Mouse (Mus musculus) ovary, postnatal 10 days (tissue): ENCODE measurements around the gene Setd4.

Source experiments
- DNase-seq: peaks from one replicate; pipeline ENCODE4 v3.0.0; 2022; ENCODE audit warnings: low spot score

Gene Setd4

DNA sequence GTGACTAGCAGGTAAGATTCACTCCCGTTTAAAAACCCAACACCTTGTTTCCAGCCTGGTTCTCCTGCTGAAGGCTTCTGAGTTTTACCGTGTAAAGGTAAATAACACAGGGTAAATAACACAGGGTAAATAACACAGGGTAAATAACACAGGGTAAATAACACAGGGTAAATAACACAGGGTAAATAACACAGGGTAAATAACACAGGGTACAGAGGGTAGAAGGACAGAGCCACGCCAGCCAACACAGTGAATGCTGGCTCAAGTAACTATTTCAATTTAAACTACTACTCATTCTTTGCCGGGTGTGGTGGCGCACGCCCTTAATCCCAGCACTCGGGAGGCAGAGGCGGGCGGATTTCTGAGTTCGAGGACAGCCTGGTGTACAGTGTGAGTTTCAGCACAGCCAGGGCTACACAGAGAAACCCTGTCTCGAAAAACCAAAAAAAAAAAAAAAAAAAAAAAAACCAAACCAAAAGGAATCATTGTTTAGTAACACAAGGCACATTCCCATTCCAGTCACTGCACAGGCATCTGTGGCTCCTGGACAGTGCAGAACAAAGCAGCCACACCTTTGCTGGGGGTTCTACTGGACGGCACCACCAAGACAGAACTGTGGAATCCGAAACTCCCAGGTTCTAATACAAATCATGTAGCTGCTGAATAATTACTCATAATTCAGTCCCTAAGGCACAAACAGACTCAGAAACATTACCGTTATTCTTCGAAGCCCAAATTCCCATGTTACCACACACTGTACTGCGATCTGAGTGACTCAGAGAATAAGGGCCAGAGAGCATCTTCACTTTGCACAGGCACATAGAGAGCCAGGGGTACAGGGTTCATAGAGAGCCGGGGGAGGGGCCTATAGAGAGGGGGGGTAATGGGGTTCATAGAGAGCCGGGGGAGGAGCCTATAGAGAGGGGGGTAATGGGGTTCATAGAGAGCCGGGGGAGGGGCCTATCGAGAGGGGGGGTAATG, 12.1 kb downstream of the Setd4 start:
- DNase-seq: no peak

GRCm38 (mm10) chr16:93590915-93591314, 12.9 kb downstream of the Setd4 start:
- no peak for DNase-seq

GRCm38 (mm10) chr16:93588281-93588680, 15.6 kb downstream of the Setd4 start:
- DNase-seq: no peak

- DNase-seq: no peak
Measured at GRCm38 (mm10) chr16:93586382-93586781, 17.5 kb downstream of the Setd4 start.

DNA sequence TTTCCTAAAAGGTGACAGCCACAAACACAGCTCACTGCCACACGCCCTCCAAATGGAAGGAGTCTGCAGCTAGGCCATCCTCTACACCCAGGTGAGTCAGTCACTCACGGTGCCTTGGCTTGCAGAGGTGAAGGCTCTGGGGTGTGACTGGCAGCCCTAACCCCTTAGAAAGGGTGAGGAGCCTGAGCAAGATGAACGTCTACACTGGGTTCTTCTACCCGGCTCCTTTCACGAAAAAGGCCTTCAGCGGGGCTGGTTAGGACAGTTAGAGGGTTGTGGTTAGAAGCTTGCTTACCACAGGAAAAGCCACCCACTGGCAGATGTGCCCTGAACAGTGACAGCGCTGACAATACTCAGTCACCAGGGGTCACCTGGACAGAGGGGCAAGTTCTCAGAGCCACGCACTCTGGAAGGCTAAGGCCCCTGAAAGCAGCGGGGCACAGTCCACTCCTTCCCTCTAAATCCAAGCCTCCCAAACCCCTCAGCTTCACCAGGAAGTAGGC, 18.1 kb downstream of the Setd4 start:
- no peak for DNase-seq

DNA sequence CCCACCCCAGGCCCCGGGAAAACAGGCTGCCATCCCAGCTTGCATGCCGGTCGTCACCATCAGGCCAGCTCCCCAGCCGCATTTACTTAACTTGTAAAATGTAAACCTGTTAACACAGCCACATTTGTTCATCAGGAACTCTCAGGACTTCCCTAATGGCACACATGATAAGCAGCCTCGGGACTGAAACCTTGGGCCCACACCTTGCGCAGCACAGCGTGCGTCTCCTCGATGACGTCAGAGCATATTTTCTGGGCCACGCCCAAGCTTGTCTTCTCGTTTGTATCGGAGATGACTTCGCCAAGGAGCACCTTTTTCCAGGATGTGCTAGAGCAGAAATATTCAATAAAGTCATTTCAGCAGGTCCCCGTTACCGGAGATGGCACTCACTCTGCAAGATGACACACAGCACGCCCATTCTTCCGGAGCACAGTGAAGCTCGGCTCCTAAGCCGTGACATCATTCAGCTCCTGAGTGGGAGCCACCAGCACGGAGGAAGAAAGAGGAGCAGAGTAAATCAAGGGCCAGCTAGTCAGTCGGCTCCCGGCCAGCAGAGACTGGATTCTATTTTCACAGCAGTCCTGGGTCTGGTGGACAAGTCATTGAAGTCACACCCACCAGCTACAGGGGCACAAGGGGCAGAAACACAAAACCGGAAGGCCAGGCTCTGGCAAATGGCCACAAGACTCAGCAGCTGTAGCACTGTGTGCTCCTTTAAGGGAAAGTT, 18.7 kb downstream of the Setd4 start:
- no peak for DNase-seq

- DNase-seq: no peak
Measured at GRCm38 (mm10) chr16:93581125-93581524, 22.7 kb downstream of the Setd4 start.

GRCm38 (mm10) chr16:93578346-93579005, 25.4 kb downstream of the Setd4 start:
- no peak for DNase-seq

GRCm38 (mm10) chr16:93576412-93577082, 27.3 kb downstream of the Setd4 start:
- peak; percentile 81 for DNase-seq

DNA sequence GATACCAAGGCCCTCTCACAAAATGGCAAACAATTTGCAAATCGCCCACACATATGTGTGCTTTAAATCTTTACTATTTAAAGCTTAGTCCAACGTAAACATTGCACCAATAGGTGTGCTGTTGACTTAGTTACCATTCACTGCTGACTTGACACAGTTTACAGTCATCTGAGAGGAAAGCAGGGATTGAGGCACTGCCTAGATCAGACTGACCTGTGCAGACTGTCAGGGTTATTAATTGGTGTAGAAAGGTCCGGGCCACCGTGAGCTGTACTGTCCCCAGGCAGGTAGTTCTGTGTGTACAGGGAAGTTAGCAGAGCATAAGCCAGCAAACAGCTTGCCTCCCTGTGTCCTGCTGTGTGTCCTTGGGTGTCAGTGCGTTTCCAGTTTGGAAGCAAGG, 28.3 kb downstream of the Setd4 start:
- DNase-seq: no peak

DNA sequence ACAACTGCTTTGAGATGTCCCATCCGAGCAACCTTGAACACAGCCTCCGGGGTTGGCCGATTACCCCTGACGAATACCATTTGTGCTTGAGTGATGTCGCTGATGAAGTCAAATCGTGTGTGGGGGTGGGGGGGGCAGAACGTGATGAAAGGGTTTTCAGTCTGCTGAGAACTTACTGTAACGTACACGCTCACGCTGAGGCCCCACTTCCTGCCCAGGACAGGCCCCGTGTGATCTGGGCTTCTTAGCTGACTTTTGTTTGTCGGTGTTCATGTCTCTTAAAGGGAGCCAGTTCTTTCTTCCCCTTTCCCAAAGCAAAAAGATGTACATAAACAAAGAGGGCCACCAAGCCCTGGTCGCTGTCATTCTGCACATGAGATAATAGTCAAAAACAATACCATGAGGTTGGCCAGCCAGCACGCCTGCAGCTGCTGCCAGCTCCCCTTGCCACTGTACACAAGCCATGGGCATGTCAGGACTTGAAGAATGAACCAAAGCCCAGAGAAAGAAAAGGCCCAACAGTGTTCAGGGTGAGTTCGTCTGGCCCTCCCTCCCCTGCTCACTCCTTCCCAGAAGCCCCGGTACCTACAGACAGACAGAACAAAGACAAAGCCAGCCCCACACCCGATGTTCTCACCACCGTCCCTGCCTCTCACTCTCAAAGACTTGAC, 29.2 kb downstream of the Setd4 start:
- no peak for DNase-seq

DNA sequence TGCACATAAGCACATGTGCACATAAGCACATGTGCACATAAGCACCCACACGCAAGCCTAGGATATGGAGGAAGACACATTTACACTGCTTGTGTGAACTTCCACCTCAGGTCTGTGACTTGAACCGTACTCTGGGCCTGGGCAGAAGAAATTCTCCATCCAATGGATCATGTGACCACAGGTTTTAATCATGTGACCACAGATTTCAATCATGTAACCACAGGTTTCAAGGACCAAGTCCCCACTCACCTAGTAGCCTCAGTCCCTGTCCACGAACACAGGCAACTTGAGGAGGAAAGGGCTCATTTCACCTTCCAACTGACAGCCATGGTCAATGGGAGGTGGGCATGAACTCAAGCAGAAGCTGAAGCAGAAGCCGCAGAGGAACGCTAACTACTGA, 30.4 kb downstream of the Setd4 start:
- no peak for DNase-seq

- DNase-seq: no peak
Measured at GRCm38 (mm10) chr16:93572383-93572782, 31.5 kb downstream of the Setd4 start.

GRCm38 (mm10) chr16:93558499-93558898, 45.4 kb downstream of the Setd4 start:
- DNase-seq: no peak

- no peak for DNase-seq
Measured at GRCm38 (mm10) chr16:93557646-93558045, 46.2 kb downstream of the Setd4 start.

- DNase-seq: no peak
Measured at GRCm38 (mm10) chr16:93552686-93553513, 51.0 kb downstream of the Setd4 start.

GRCm38 (mm10) chr16:93549287-93549686, 54.6 kb downstream of the Setd4 start:
- no peak for DNase-seq

DNA sequence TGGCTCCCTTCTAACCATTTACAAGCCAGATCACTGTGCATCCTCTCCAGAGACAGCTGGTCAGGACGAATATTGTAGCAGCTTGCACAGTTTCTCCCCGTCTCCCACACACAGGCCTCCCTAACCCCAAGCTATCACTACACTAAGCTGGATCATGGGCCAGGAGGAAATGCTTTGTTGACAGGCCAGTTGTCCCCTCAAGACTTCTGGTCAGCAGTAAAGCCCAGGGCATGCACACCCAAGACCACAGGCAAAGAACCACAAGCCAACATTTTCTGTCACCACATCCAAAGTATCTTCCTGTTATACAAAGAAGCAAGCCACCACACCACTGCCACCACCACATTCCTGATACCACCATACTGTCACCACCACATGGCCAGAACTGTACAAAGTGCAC, 55.8 kb downstream of the Setd4 start:
- DNase-seq: no peak

GRCm38 (mm10) chr16:93547122-93547521, 56.7 kb downstream of the Setd4 start:
- DNase-seq: no peak

DNA sequence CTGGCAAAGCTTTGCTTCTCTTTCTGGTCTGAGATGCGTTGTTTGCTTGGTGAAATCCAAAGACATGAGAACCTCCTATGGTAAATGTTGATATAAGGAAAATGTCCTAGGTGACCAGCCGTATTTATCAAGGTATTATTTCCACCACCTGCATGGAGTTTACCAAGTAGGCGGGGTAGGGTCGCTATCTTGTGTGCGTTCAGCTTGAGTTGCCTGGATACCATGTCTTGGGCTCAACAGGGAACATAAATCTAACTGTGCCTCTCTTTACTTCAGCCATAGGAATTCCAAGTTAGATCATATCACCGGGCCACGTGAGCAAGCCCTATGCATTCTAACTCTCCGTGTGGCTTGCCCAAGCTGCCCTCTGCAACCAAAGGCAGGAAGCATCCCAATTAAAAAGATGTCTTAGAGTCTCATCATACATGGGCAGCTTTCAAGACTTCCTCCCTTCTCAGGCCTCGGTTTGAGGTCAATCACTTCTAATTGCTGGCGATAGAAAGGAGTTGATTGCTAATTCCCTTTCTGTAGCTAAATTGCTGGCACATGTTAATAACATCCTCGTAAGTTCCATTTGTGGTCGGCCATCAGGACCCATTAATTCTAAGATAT, 57.4 kb downstream of the Setd4 start:
- no peak for DNase-seq
